9 mouse cellular contexts compared by ENCODE assay signal in the genomic region with DNA sequence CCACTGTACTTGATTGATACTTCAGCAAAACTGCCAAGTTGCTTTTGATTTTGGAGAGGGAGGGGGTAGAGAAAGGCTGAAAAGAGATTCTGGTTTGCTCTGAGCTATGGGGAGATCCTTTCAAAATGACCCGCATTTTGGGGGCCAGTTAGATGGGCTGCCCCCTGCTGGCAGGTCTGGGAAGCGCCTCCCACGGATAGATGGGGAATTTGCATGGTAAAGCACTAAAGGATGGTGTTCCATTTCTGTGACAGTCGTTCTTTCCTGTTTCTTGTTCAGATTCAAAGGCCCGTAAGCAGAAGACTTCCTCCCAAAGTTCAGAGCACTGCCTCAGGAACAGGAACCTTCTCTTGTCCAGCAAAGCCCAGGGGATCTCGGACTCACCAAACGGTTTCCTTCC. TPM values are rescaled to one million over a fixed set of nuclear protein-coding genes. Genes with fewer than 3 reads are reported as not detected.
DNase-seq lines count a peak whose midpoint lies in the region; ATAC-seq and TF ChIP-seq lines count a peak whose summit lies in the region.
"Had no signal": no experiment of that assay in that cellular context is flagged by ENCODE, and none has a peak within 500 bp of the region (broad histone marks: within the 10 kb centered on the region; RNA-seq: fewer than 3 reads in every experiment).

No protein-coding gene starts in this region.

- TF ChIP-seq RAD21 in MEL (IDR thresholded peaks at IDR 0.05; ENCODE audit: low read depth, low read length): peak; percentile 50

- no peaks in the 10 kb centered on the region for H3K79me2 ChIP-seq in MEL (ENCODE audit: control insufficient read depth, insufficient read depth, low read length, poor library complexity)

- TF ChIP-seq POLR2A in MEL (IDR thresholded peaks at IDR 0.05; ENCODE audit: control insufficient read depth in 1 of 2, insufficient read depth in 1 of 2, low read depth in 1 of 2, low read length in 2 of 2, poor library complexity in 1 of 2): no peak

- no peak for ATAC-seq in inflammation-experienced regulatory T-cells, adult 6 months

- H3K27ac ChIP-seq in MEL (ENCODE audit: control insufficient read depth, low read depth, low read length): no peak overlapping the region
- H3K27ac ChIP-seq in gastrocnemius, adult 2 months: no peak overlapping the region
- no peak overlapping the region for H3K27ac ChIP-seq in limb, embryonic 10.5 days
- H3K27ac ChIP-seq: lung, embryonic 15.5 days had no signal

- no peak overlapping the region for H3K9ac ChIP-seq in MEL (ENCODE audit: control insufficient read depth, low read depth, low read length, poor library complexity, severe bottlenecking)
- H3K9ac ChIP-seq: lung, embryonic 15.5 days had no signal

- no peaks in the 10 kb centered on the region for H3K4me1 ChIP-seq in MEL (ENCODE audit: control insufficient read depth in 1 of 2, insufficient read depth in 2 of 2, low read length in 2 of 2)
- no peaks in the 10 kb centered on the region for H3K4me1 ChIP-seq in limb, embryonic 10.5 days
- H3K4me1 ChIP-seq: lung, embryonic 15.5 days had no signal

- WGBS in limb, embryonic 10.5 days: 48% methylated on average over 7 of the region's 7 CpGs

- H3K9me3 ChIP-seq in MEL (replicated peaks; ENCODE audit: insufficient read depth, low read length): no peaks in the 10 kb centered on the region
- no peaks in the 10 kb centered on the region for H3K9me3 ChIP-seq in limb, embryonic 10.5 days (replicated peaks)
- H3K9me3 ChIP-seq: lung, embryonic 15.5 days had no signal

- intact Hi-C loops in gastrocnemius, adult 2 months (cut with DNase I): loop anchor here (1.0 to 10.0 kb wide), 3 partner anchors 36 to 389 kb away; no protein-coding TSS in a partner anchor

- DNase-seq in left cerebral cortex, adult 18-20 months (ENCODE audit: low spot score in 2 of 2): peak; percentile 27 to 45
- no peak for DNase-seq in left cerebral cortex, adult 11 months (ENCODE audit: low spot score)
- peak; percentile 39 for DNase-seq in MEL (ENCODE audit: low read depth, low spot score)
- DNase-seq in c-Kit-positive CD71-negative TER-119-negative erythroid progenitor cells, embryonic 14.5 days (ENCODE audit: low read depth): peak; percentile 18
- peak; percentile 60 for DNase-seq in gastrocnemius, adult 2 months
- DNase-seq in limb, embryonic 10.5 days (ENCODE audit: low spot score): peak; percentile 67
- DNase-seq in retina, postnatal 1 day: peak; percentile 39

- H3K36me3 ChIP-seq in MEL (ENCODE audit: control insufficient read depth in 1 of 2, insufficient read depth in 2 of 2, low read length in 2 of 2): no peaks in the 10 kb centered on the region
- H3K36me3 ChIP-seq in limb, embryonic 10.5 days: peaks cover 71% of the 10 kb centered on the region

- TF ChIP-seq CTCF in MEL (IDR thresholded peaks at IDR 0.05 in 2 of 3, conservative IDR thresholded peaks at IDR 0.05 in 1 of 3; ENCODE audit: control insufficient read depth in 1 of 3, insufficient read depth in 1 of 3, low read depth in 2 of 3, low read length in 3 of 3, poor library complexity in 1 of 3, severe bottlenecking in 1 of 3): peak; percentile 56 to 84 (median 69)
- peak; percentile 86 for TF ChIP-seq CTCF in gastrocnemius, adult 2 months (IDR thresholded peaks at IDR 0.05)

- H3K4me3 ChIP-seq in MEL (ENCODE audit: control insufficient read depth in 1 of 2, insufficient read depth in 1 of 2, low read depth in 2 of 2, low read length in 2 of 2): no peak overlapping the region
- no peak overlapping the region for H3K4me3 ChIP-seq in gastrocnemius, adult 2 months
- no peak overlapping the region for H3K4me3 ChIP-seq in limb, embryonic 10.5 days
- H3K4me3 ChIP-seq: lung, embryonic 15.5 days had no signal

- TF ChIP-seq EP300 in MEL (IDR thresholded peaks at IDR 0.05; ENCODE audit: low read depth in 1 of 2, low read length in 2 of 2): no peak

- H3K27me3 ChIP-seq in MEL (ENCODE audit: control insufficient read depth in 1 of 2, insufficient read depth in 2 of 2, low read length in 2 of 2): no peaks in the 10 kb centered on the region
- 0 out of 2 replicates have a peak, but pooled peaks cover 4% of the 10 kb centered on the region for H3K27me3 ChIP-seq in limb, embryonic 10.5 days (ENCODE audit: low read depth, poor library complexity, severe bottlenecking)
- H3K27me3 ChIP-seq: lung, embryonic 15.5 days had no signal

TF ChIP-seq in MEL, 35 proteins besides CTCF, POLR2A, EP300 and RAD21:
- TF ChIP-seq GATA1 (IDR thresholded peaks at IDR 0.05; ENCODE audit: low read depth, low read length) (no peak), POLR2AphosphoS2 (IDR thresholded peaks at IDR 0.05; ENCODE audit: low read length) (no peak), SMC3 (IDR thresholded peaks at IDR 0.05; ENCODE audit: low read depth, low read length) (peak; percentile 81), MAFK (IDR thresholded peaks at IDR 0.05; ENCODE audit: borderline replicate concordance, low read depth, low read length) (no peak), POLR2AphosphoS5 (IDR thresholded peaks at IDR 0.05; ENCODE audit: borderline replicate concordance, low read depth, low read length) (no peak), TAL1 (IDR thresholded peaks at IDR 0.05; ENCODE audit: low read length) (no peak), JUND (IDR thresholded peaks at IDR 0.05; ENCODE audit: low read depth, low read length) (no peak), TCF12 (IDR thresholded peaks at IDR 0.05; ENCODE audit: low read depth, low read length) (no peak), SIN3A (IDR thresholded peaks at IDR 0.05; ENCODE audit: low read length) (no peak), ZC3H11A (IDR thresholded peaks at IDR 0.05; ENCODE audit: low read depth, low read length) (peak; percentile 16; the same call in 1 of the 2 replicates), MYC (IDR thresholded peaks at IDR 0.05; ENCODE audit: low read depth, low read length) (no peak)

RNA-seq across cellular contexts. Expression of a gene that starts 42.5 kb away (rescaled TPM):
- total RNA-seq in left cerebral cortex, adult 18-20 months (2021): 10 to 100 TPM; 18.4 to 22.1 TPM
- total RNA-seq in MEL (2012; rRNA removed): 3.0 and 3.6 TPM in 2 replicates
- 10 to 100 TPM in 1 of 2 experiments, not detected in 1; 12.9 TPM for polyA plus RNA-seq in MEL (2012; ENCODE audit: insufficient read depth in 1 of 2, insufficient read length in 2 of 2, low read depth in 1 of 2, low replicate concordance in 2 of 2, missing spikeins in 1 of 2)
- total RNA-seq in gastrocnemius, adult 2 months (2021): 1 to 10 TPM; 6.7 to 7.0 TPM
- 3.9 and 4.4 TPM in 2 replicates for polyA plus RNA-seq in limb, embryonic 10.5 days (2016; fragmentation: Nextera tagmentation; extraction: Ambion mirVana)
- 1 to 10 TPM; 1.2 to 2.1 (median 1.5) TPM for polyA plus RNA-seq in inflammation-experienced regulatory T-cells, adult 6 months (2017; shearing (Covaris generic))
